Mouse (Mus musculus) gastrocnemius, postnatal 14 days (tissue): ENCODE results near the gene Eftud2. TPM values are rescaled to one million over a fixed set of nuclear protein-coding genes. Genes with fewer than 3 reads are reported as not detected.

Experiments
- DNase-seq: peaks from one replicate; pipeline ENCODE4 v3.0.0; 2021; ENCODE audit warnings: mixed read lengths
- intact Hi-C: fragments of 180-260 bp; cut with DNase I; formaldehyde crosslinking; loops from one replicate; pipeline ENCODE4 v1.15.1; 2025; ENCODE audit warnings: low total_unique reads
- long read RNA-seq, 2 experiments: library from polyadenylated mRNA; stranded (forward); transcript quantifications; one replicate each; pipeline ENCODE4 v2.0.0; 2021
- total RNA-seq, 2 experiments: library from RNA; stranded (reverse); gene quantifications; 2 replicates each; pipeline ENCODE4 v1.2.3; 2021

Gene Eftud2
- total RNA-seq = 10 to 100 TPM; 31.1 to 31.7 TPM
- long read RNA-seq, experiment 1, transcript Eftud2-201 (28 exons, 3,324 nt) = major isoform, 32 of 33 reads
- long read RNA-seq, experiment 1, partial matches to known transcripts = 0 of 33 reads
- long read RNA-seq, experiment 1, other reads (novel, unspliced or antisense) = 1 of 33 reads
- long read RNA-seq, experiment 2, transcript Eftud2-201 (28 exons, 3,324 nt) = major isoform, 50 of 61 reads
- long read RNA-seq, experiment 2, partial matches to known transcripts = 7 of 61 reads
- long read RNA-seq, experiment 2, other reads (novel, unspliced or antisense) = 4 of 61 reads

GRCm38 (mm10) chr11:102880585-102881313 is at the start of gene Eftud2, which contains the start of gene Ccdc103:
TSS of gene Eftud2 (minus strand) at chr11:102880985.
TSS of gene Ccdc103 (plus strand) at chr11:102881204.
- intact Hi-C loops = no loop called here
- peak; percentile 89 for DNase-seq

GRCm38 (mm10) chr11:102925351-102925717 is 44.5 kb upstream of the Eftud2 start:
- intact Hi-C loops = no loop called here
- DNase-seq = no peak

- intact Hi-C loops = no loop called here
- DNase-seq = peak; percentile 94
Measured at GRCm38 (mm10) chr11:102924557-102925350, 44.0 kb upstream of the Eftud2 start, which contains the start of gene Kif18b. TSS of gene Kif18b (minus strand) at chr11:102925124.

DNA sequence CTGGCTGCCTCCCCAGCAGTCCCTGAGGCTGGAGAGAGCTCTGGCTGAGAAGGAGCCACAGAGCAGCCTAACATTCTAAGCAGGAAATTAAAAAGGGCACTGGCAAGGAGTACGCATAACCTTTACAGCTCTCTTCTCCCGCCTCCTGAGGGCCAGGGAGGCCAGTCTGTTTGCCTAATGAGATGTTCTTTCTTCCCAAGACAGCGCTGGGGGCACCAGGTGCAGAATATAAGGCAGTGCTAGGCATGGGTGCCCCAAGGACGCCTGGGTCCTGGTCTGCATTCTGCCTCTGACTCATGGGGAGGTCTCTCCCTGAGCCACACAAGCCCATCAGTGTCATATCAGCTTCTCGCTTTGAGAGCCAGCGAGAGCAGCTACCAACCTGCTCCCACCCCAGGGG is 40.7 kb upstream of the Eftud2 start:
- intact Hi-C loops = no loop called here
- no peak for DNase-seq

- no peak for DNase-seq
- intact Hi-C loops = no loop called here
Measured at GRCm38 (mm10) chr11:102918077-102918476, 37.3 kb upstream of the Eftud2 start.

GRCm38 (mm10) chr11:102915380-102915779 is 34.6 kb upstream of the Eftud2 start:
- no peak for DNase-seq
- intact Hi-C loops = no loop called here

- no peak for DNase-seq
- intact Hi-C loops = no loop called here
Measured at GRCm38 (mm10) chr11:102911376-102911775, 30.6 kb upstream of the Eftud2 start.

GRCm38 (mm10) chr11:102903654-102904053 is 22.9 kb upstream of the Eftud2 start:
- no peak for DNase-seq
- intact Hi-C loops = loop anchor here (5.0 to 10.0 kb wide), 2 partner anchors 89 to 151 kb away; no protein-coding TSS in a partner anchor

GRCm38 (mm10) chr11:102902107-102902506 is 21.3 kb upstream of the Eftud2 start:
- intact Hi-C loops = loop anchor here (5.0 to 10.0 kb wide), 2 partner anchors 90 to 153 kb away; no protein-coding TSS in a partner anchor
- DNase-seq = no peak

- no peak for DNase-seq
- intact Hi-C loops = loop anchor here (5.0 to 10.0 kb wide), 2 partner anchors 91 to 154 kb away; no protein-coding TSS in a partner anchor
Measured at GRCm38 (mm10) chr11:102901199-102901598, 20.4 kb upstream of the Eftud2 start.

DNA sequence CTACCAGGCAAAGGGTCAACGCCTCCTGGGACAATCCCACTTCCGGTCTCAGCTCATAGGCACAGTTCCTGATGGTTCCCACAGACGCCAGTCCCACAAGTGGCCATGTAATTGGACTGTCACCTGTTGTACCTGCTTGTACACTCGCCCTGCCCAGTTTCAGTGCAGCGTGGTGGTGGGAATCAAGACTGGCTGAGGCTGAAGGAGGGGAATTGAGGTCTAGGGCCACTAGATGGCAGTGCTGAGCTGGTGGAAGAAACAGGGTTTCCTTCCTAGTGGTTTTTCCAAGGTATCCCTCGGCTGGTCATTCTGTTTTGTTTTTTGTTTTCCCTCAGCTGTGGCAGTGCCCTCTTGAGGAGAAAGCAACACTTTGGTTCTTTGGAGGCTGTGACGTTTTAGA is 20.0 kb upstream of the Eftud2 start, which contains the start of gene Gfap:
TSS of gene Gfap (minus strand) at position 150 of the 400 bp plus-strand sequence.
- intact Hi-C loops = loop anchor here (5.0 to 10.0 kb wide), 2 partner anchors 92 to 154 kb away; no protein-coding TSS in a partner anchor
- peak; percentile 78 for DNase-seq

- intact Hi-C loops = no loop called here
- DNase-seq = no peak
Measured at GRCm38 (mm10) chr11:102898408-102898807, 17.6 kb upstream of the Eftud2 start.

- intact Hi-C loops = no loop called here
- no peak for DNase-seq
Measured at GRCm38 (mm10) chr11:102896641-102897040, 15.9 kb upstream of the Eftud2 start.

DNA sequence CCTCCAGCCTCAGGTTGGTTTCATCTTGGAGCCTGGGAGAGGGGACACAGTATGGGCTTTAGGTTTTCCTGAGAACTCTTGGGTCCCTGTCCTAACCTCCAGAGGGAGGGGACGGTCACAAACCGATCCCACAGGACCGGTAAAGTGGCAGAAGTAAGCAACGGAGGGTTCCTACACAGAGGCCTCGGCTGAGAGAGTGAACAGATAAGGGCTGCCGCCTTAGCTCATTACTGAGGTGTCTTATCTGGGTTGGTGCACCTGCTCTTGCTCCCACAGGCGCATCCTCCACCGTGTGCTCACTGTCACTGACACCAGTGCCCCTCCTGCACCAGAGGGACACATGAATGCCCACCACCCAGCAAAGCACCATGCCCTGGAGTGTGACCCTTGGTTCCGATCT is 15.0 kb upstream of the Eftud2 start:
- intact Hi-C loops = no loop called here
- no peak for DNase-seq

- intact Hi-C loops = no loop called here
- no peak for DNase-seq
Measured at GRCm38 (mm10) chr11:102894716-102895115, 13.9 kb upstream of the Eftud2 start.

GRCm38 (mm10) chr11:102893015-102893651 is 12.3 kb upstream of the Eftud2 start:
- intact Hi-C loops = no loop called here

DNA sequence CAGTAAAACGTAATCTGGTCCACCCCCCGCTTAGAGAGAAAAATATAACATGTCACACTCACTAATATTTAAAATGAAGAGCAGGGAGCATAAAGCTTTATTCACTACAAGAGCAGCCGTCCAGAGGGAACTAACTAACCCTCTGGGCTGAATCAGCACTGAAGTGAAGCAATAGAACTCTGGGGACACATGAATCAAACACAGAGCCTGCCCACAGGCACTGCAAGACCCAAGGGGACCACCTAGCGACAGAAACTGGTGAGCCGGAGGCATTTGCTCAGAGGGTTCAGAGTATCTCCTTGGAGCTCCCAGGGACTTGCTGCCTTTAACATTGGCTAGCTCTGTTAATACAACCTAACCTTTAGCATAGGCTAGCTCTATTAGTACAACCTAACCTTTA is 9.3 kb upstream of the Eftud2 start:
- DNase-seq = no peak

More at GRCm38 (mm10) chr11:102893015-102893651, 12.3 kb upstream of the Eftud2 start:
- peak; percentile 67 for DNase-seq

DNA sequence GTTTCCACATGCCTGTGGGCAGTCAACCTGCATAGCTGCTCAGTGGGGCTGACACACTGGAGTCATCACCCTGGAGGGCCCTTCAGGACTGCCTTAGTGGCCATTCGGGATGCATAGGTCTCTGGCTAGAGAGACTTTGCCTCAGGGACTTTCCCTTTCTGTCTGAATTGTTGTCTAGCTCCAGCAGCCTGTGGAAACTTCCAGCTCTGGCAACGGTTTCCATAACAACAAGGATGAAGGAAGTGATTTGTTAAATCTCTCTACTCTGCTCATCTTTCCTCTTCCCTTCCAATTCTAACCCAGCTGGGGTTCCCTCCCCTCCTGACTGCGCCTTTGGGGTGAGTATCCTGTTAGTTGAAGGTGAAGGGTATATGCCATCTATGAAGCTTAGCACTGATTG is 7.3 kb upstream of the Eftud2 start:
- DNase-seq = no peak
- intact Hi-C loops = no loop called here

More for the DNA sequence above, 9.3 kb upstream of the Eftud2 start:
- intact Hi-C loops = no loop called here

- no peak for DNase-seq
- intact Hi-C loops = no loop called here
Measured at GRCm38 (mm10) chr11:102887433-102887832, 6.6 kb upstream of the Eftud2 start.
